Mouse (Mus musculus): ENCODE results near the gene Atg10. TPM values are rescaled to one million over a fixed set of nuclear protein-coding genes. Genes with fewer than 3 reads are reported as not detected.

Gene Atg10
- polyA plus RNA-seq, 1 experiment from 2014 or later = 15.9 TPM

DNA sequence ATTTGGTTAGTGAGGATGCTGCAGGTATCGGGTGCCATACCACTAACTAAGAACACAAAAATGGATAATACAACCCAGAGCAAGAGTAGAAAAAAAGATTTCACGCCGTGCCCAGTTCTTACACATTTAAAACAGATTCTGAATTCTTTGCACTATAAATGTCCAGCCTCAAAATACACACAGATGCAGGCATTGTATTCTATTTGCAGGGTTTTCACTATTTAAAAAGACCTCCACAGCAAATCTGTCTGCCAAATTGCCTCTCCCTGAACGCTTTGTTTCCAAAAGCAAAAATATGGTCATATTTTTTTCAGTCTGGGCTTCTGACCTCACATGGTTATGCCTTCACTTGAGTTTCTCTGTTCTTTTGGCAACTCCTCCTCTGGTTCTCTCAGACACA lies 328.9 kb downstream of the Atg10 start:
- no peak for ATAC-seq (ENCODE audit: low FRiP score)
- H3K4me3 ChIP-seq (replicated peaks) = no peak overlapping the region
- H3K36me3 ChIP-seq = no peaks in the 10 kb centered on the region

DNA sequence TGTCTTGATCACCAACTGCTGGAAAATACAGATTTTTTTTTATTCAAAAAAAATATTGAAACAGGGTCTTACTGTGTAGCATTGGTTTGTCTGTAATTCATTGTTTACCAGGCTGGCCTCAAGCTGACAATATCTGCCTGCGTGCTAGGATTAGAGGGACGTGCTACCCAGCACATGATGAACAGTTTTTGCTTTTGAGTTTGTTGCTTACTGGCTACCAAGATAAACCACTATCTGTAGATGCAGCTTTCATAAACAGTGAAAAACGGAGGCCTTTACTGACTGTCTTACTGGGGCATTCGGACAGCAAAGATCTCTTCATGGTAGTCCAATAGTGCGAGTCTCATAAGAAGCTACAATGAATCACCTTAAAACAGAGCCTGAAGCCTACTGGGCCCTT lies 333.7 kb downstream of the Atg10 start:
- Histone ChIP-seq H3K4me3 (replicated peaks) (no peak overlapping the region), H3K4me1 (peaks cover 5% of the 10 kb centered on the region), H3K27me3 (replicated peaks) (no peaks in the 10 kb centered on the region), H3K9ac (replicated peaks) (no peak overlapping the region), H3K36me3 (no peaks in the 10 kb centered on the region), H3K9me3 (replicated peaks) (no peaks in the 10 kb centered on the region), H3K27ac (replicated peaks) (no peak overlapping the region), H3K4me2 (no peak overlapping the region)
- 94% methylated on average over 5 of the region's 5 CpGs for WGBS
- no peak for ATAC-seq (ENCODE audit: low FRiP score)

More for the DNA sequence above, 328.9 kb downstream of the Atg10 start:
- H3K27ac ChIP-seq (replicated peaks) = no peak overlapping the region
- H3K4me2 ChIP-seq = no peak overlapping the region
- no peak overlapping the region for H3K9ac ChIP-seq (replicated peaks)
- H3K27me3 ChIP-seq (replicated peaks) = no peaks in the 10 kb centered on the region
- H3K4me1 ChIP-seq = no peaks in the 10 kb centered on the region
- WGBS = 85% methylated on average over 4 of the region's 4 CpGs
- H3K9me3 ChIP-seq (replicated peaks) = no peaks in the 10 kb centered on the region

DNA sequence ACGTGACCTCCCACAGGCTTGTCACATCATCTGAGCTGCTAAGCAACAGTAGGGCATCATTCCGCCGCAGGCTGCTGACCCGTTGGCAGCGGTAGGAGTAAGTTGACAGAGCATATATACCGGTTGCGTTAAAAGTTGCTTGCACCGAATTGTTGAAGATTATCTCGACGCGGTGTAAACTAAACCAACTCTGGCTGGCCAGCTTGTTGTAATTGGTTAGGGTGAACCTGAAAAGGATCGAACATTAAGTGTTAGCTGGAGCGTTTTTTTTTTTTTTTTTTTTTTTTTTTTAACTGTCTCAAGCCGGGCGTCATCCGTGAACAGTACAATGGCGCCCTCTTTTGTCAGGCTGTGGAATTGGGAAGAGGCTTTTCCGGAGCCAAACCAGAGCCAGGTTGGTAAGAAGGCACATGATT lies 337.2 kb downstream of the Atg10 start:
- ATAC-seq (ENCODE audit: low FRiP score) = peak; percentile 83
- under 1% methylated on average over 18 of the region's 18 CpGs for WGBS
- Histone ChIP-seq H3K36me3 (no peaks in the 10 kb centered on the region), H3K9ac (replicated peaks) (no peak overlapping the region), H3K27me3 (replicated peaks) (no peaks in the 10 kb centered on the region), H3K4me2 (peak overlapping the region; percentile 72), H3K9me3 (replicated peaks) (no peaks in the 10 kb centered on the region), H3K27ac (replicated peaks) (no peak overlapping the region), H3K4me1 (peaks cover 5% of the 10 kb centered on the region), H3K4me3 (replicated peaks) (peak overlapping the region; percentile 37)

DNA sequence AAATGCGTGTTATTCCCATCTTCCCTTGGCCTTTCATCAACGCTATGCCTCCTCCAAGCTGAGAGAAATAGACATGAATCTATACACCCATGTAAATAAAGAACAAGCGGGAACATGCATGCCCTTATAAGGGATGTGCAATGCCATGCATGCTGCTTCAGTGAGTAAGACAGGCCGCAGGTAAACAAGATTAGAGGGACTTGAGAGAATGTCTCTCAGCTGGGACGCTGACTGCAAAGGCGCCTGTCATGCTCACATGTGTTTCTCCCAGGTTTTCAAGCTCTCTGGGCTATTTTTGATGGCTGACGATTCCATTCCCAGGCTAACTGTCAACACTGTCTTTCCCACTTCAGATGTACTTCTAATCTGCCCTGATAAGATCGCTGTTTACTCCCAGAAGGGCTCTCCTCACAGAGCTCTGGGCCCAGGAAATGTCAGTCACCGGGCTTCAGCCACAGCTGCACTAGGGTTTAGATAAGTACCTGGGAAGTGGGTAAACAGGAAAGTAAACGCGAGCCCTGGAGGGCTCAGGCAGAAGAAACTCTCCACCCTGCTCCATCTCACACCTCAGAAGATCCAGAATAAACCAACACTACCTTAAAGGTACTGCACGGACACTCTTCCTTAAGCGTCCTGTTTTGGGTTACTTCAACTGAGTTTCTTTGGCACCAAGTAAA lies 337.8 kb downstream of the Atg10 start:
- Histone ChIP-seq H3K9me3 (replicated peaks) (no peaks in the 10 kb centered on the region), H3K4me1 (peaks cover 5% of the 10 kb centered on the region), H3K4me3 (replicated peaks) (peak overlapping the region; percentile 37), H3K36me3 (no peaks in the 10 kb centered on the region), H3K9ac (replicated peaks) (no peak overlapping the region), H3K27me3 (replicated peaks) (no peaks in the 10 kb centered on the region), H3K27ac (replicated peaks) (no peak overlapping the region), H3K4me2 (peak overlapping the region; percentile 72)
- ATAC-seq (ENCODE audit: low FRiP score) = peak; percentile 38; the same call in 1 of the 2 replicates
- 65% methylated on average over 13 of the region's 13 CpGs for WGBS

Other genes starting within 250 kb of the Atg10 start
- gene Ssbp2, start 236.3 kb upstream of the Atg10 start, polyA plus RNA-seq (2015; fragmentation: Nextera tagmentation; extraction: Ambion mirVana) = 192 and 214 TPM in 2 replicates

All from neural tube, embryonic 15.5 days (tissue).